Mouse (Mus musculus) adrenal gland (tissue): ENCODE results near the gene Olfr812.
"Not testable (repeated sequence)": the region's sequence is repeated elsewhere in the genome, so short reads cannot be mapped to it uniquely, and the experiment has no call there.

Experiments used
- intact Hi-C: fragments of 180-260 bp; cut with DNase I; formaldehyde crosslinking; loops from one replicate; pipeline ENCODE4 v1.15.1; 2025
- long read RNA-seq, 2 experiments: library from polyadenylated mRNA; unstranded; transcript quantifications; one replicate each; pipeline ENCODE4 v2.0.0; 2020; ENCODE audit warnings: borderline replicate concordance in 1 of 2; ENCODE audit not compliant: insufficient replicate concordance in 1 of 2

Olfr812 gene
- long read RNA-seq, experiment 1, result 0 reads
- long read RNA-seq, experiment 2, result 0 reads

- intact Hi-C loops, result no loop called here
Observed at GRCm38 (mm10) chr10:129845994-129846393, at the start of gene Olfr812. Olfr812 (minus strand) TSS chr10:129846094.

DNA sequence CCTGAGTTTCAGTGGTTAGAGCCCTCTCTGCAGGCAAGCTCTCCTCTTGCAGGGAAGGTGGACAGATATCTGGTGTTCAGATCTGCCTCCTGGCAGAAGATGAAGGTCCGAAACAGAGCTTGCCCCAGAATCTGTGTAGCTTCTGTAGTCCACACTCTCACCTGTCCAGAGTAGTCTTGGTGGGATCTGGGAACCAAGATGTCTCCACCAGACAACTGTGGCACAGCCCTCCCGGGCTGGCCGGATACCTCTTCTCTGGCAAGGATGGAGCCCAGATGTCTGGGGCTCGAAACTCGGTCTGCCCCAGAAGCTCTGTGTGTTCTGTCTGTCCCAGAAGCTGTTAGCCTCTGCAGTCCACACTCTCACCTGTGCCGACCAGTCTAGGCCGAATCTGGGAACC lies 40.0 kb upstream of the Olfr812 start:
- intact Hi-C loops, result no loop called here

GRCm38 (mm10) chr10:129885496-129885895 lies 39.6 kb upstream of the Olfr812 start:
- intact Hi-C loops, result not testable (repeated sequence)

DNA sequence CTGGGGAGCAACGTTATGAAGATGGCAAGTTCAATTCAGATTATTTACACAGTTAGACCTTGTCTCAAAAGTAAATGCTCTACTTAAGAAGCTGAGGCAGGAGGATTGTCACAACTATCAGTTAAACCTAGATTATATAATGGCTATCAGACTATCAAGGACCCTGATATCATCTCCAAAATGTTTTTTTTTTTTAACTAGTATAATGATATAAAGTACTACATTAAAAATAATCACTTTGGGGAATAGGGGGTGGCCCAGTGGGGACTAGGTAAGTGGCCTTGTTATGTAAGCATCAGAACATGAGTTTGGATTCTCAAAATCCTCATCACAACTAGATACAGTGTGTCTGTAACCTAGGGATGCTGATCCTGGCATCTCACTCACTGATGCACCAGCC lies 33.9 kb upstream of the Olfr812 start, which contains the start of gene Olfr814:
Gene Olfr814 (minus strand): TSS at position 101 of the 400 bp plus-strand sequence.
- intact Hi-C loops, result not testable (repeated sequence)

- intact Hi-C loops, result no loop called here
Observed at GRCm38 (mm10) chr10:129855067-129855466, 9.2 kb upstream of the Olfr812 start, which contains the start of gene Olfr813. Olfr813 (plus strand) TSS chr10:129855367.

DNA sequence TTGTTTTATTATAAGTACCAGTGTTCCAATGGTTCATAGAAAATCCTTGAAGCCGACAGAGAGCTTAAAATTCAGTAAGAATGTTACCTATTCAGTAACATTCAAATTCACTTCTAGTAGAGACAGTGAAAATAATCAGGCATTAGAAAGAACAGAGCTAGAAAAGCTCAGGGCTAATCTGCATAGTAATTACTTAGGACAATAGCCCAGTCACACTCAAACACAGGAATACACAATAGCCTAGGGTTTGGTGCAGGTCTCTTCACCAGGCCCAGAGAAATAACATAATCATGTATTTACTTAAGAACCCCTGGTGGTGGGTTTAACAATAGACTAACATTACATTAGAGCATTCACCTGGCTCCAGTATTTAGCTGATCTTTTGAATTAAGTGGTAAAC lies 1.4 kb upstream of the Olfr812 start:
- intact Hi-C loops, result no loop called here

DNA sequence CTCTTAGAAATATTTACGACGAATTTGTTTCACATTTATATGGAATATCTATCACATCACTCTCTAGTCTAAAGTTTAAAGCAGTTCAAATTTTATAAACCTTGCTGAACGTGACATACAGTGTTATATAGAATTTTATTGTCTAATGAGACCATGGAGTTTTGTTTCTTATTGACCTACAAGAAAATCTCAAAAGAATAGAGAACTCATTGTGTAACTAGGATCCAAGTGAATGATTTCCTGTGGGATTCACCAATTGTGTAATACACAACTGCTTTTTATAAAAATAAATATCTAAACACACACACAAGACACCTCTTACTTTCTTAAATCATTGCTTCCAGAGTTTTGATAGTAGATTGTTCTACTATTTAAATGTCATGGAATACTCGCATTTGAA lies 41.6 kb downstream of the Olfr812 start, which contains the start of gene Olfr811:
Gene Olfr811 (minus strand): TSS at position 101 of the 400 bp plus-strand sequence.
- intact Hi-C loops, result no loop called here

GRCm38 (mm10) chr10:129794817-129795216 lies 51.1 kb downstream of the Olfr812 start, which contains the start of gene Olfr810:
Olfr810 (minus strand) TSS chr10:129794917.
- intact Hi-C loops, result no loop called here
